Mouse (Mus musculus): ENCODE measurements around the gene Tmprss13. TPM values are rescaled to one million over a fixed set of nuclear protein-coding genes. Genes with fewer than 3 reads are reported as not detected.

Gene Tmprss13
- total and polyA plus RNA-seq, 3 experiments, result not detected

GRCm38 (mm10) chr9:45373896-45374295, 55.0 kb downstream of the Tmprss13 start:
- no peaks in the 10 kb centered on the region for H3K79me2 ChIP-seq (replicated peaks; ENCODE audit: control insufficient read depth, extremely low read depth, insufficient read depth, poor library complexity, severe bottlenecking)
- in situ Hi-C loops (cut with MboI; ENCODE audit: low pct_ligation_motif_present, low pct_unique_long_range_greater_than_20kb, low sequenced_read_pairs), result no loop called here
- H3K4me1 ChIP-seq (ENCODE audit: control insufficient read depth in 1 of 2, insufficient read depth in 2 of 2), result no peaks in the 10 kb centered on the region
- no peak overlapping the region for H3K27ac ChIP-seq (ENCODE audit: insufficient read depth, low read depth)
- no peaks in the 10 kb centered on the region for H3K9me3 ChIP-seq (replicated peaks; ENCODE audit: low read length)
- dilution Hi-C loops (cut with MboI; ENCODE audit: extremely low pct_ligation_motif_present, extremely low pct_unique_long_range_greater_than_20kb, low sequenced_read_pairs), result no loop called here
- H3K4me3 ChIP-seq (replicated peaks in 1 of 3; ENCODE audit: low read depth in 2 of 3, low read length in 2 of 3, poor library complexity in 1 of 3), result no peak overlapping the region
- TF ChIP-seq ETS1 (conservative IDR thresholded peaks at IDR 0.05; ENCODE audit: low read depth, low read length), result no peak
- TF ChIP-seq MYC (IDR thresholded peaks at IDR 0.05; ENCODE audit: low read depth, low read length), result no peak
- no peak for TF ChIP-seq UBTF (IDR thresholded peaks at IDR 0.05; ENCODE audit: low read depth, low read length)
- no peak for TF ChIP-seq NRF1 (IDR thresholded peaks at IDR 0.05; ENCODE audit: low read depth, low read length)
- TF ChIP-seq USF1 (IDR thresholded peaks at IDR 0.05; ENCODE audit: low read depth, low read length), result no peak
- TF ChIP-seq RCOR1 (conservative IDR thresholded peaks at IDR 0.05; ENCODE audit: low read depth, low read length), result no peak
- no peak for TF ChIP-seq MEF2A (IDR thresholded peaks at IDR 0.05; ENCODE audit: borderline replicate concordance, low read depth, low read length)
- TF ChIP-seq ZMIZ1 (IDR thresholded peaks at IDR 0.05; ENCODE audit: low read depth, low read length), result no peak
- no peak for TF ChIP-seq POLR2A (IDR thresholded peaks at IDR 0.05; ENCODE audit: low read depth, low read length)
- no peak for TF ChIP-seq GABPA (IDR thresholded peaks at IDR 0.05; ENCODE audit: insufficient replicate concordance, low read depth, low read length)
- no peak for TF ChIP-seq NELFE (IDR thresholded peaks at IDR 0.05; ENCODE audit: low read depth, low read length)
- no peak for TF ChIP-seq CTCF (conservative IDR thresholded peaks at IDR 0.05 in 1 of 2, IDR thresholded peaks at IDR 0.05 in 1 of 2; ENCODE audit: low read depth in 2 of 2, low read length in 2 of 2)
- H3K9ac ChIP-seq (ENCODE audit: insufficient read depth, low read depth), result no peak overlapping the region
- no peak overlapping the region for H3K4me2 ChIP-seq (ENCODE audit: insufficient read depth, low read depth, poor library complexity, severe bottlenecking)
- no peaks in the 10 kb centered on the region for H3K36me3 ChIP-seq (replicated peaks in 1 of 2; ENCODE audit: control insufficient read depth in 1 of 2, insufficient read depth in 1 of 2, low read length in 1 of 2)
- no peak for DNase-seq (ENCODE audit: extremely low read depth)
- H3K27me3 ChIP-seq (replicated peaks), result peaks cover 83% of the 10 kb centered on the region

GRCm38 (mm10) chr9:45374988-45375502, 56.1 kb downstream of the Tmprss13 start:
- Histone ChIP-seq H3K4me1 (ENCODE audit: control insufficient read depth in 1 of 2, insufficient read depth in 2 of 2) (no peaks in the 10 kb centered on the region), H3K27me3 (replicated peaks) (peaks cover 83% of the 10 kb centered on the region)

More at GRCm38 (mm10) chr9:45374988-45375502, 56.1 kb downstream of the Tmprss13 start:
- Histone ChIP-seq H3K4me3 (replicated peaks in 1 of 3; ENCODE audit: low read depth in 2 of 3, low read length in 2 of 3, poor library complexity in 1 of 3) (no peak overlapping the region), H3K79me2 (replicated peaks; ENCODE audit: control insufficient read depth, extremely low read depth, insufficient read depth, poor library complexity, severe bottlenecking) (no peaks in the 10 kb centered on the region), H3K9me3 (replicated peaks; ENCODE audit: low read length) (no peaks in the 10 kb centered on the region), H3K9ac (ENCODE audit: insufficient read depth, low read depth) (no peak overlapping the region), H3K27ac (ENCODE audit: insufficient read depth, low read depth) (no peak overlapping the region), H3K4me2 (ENCODE audit: insufficient read depth, low read depth, poor library complexity, severe bottlenecking) (no peak overlapping the region), H3K36me3 (replicated peaks in 1 of 2; ENCODE audit: control insufficient read depth in 1 of 2, insufficient read depth in 1 of 2, low read length in 1 of 2) (no peaks in the 10 kb centered on the region)
- no peak for DNase-seq (ENCODE audit: extremely low read depth)
- dilution Hi-C loops (cut with MboI; ENCODE audit: extremely low pct_ligation_motif_present, extremely low pct_unique_long_range_greater_than_20kb, low sequenced_read_pairs) (no loop called here), in situ Hi-C loops (cut with MboI; ENCODE audit: low pct_ligation_motif_present, low pct_unique_long_range_greater_than_20kb, low sequenced_read_pairs) (loop anchor here (25.0 kb wide), 1 partner anchor 363 kb away; the partner anchor contains the start of gene Cd3e)
- no peak for TF ChIP-seq MXI1 (IDR thresholded peaks at IDR 0.05; ENCODE audit: low read depth, low read length)
- no peak for TF ChIP-seq ETS1 (conservative IDR thresholded peaks at IDR 0.05; ENCODE audit: low read depth, low read length)
- no peak for TF ChIP-seq ZKSCAN1 (IDR thresholded peaks at IDR 0.05; ENCODE audit: borderline replicate concordance, low read depth, low read length)
- no peak for TF ChIP-seq CTCF (conservative IDR thresholded peaks at IDR 0.05 in 1 of 2, IDR thresholded peaks at IDR 0.05 in 1 of 2; ENCODE audit: low read depth in 2 of 2, low read length in 2 of 2)
- no peak for TF ChIP-seq BHLHE40 (IDR thresholded peaks at IDR 0.05; ENCODE audit: low read depth, low read length)

Data from CH12.LX (cell line).